Mouse (Mus musculus) embryonic facial prominence, embryonic 14.5 days (tissue): Measurements from ENCODE around the gene Crip3. TPM values are rescaled to one million over a fixed set of nuclear protein-coding genes. Genes with fewer than 3 reads are reported as not detected.

Experiments
- ATAC-seq: fragments of 200-750 bp; cut with Nextera tagmentation; 2 replicates; pipeline ENCODE4 v1.8.0; 2017; ENCODE audit warnings: low read depth, moderate number of reproducible peaks, moderate TSS enrichment
- DNase-seq: peaks from one replicate; pipeline ENCODE4 v3.0.0-alpha.2; 2015; ENCODE audit warnings: low spot score
- H3K27ac ChIP-seq: fragments of 300-500 bp; sonication (generic); replicated peaks from 2 replicates; pipeline ENCODE4 v1.5.1; 2014; ENCODE audit warnings: low read depth, mild to moderate bottlenecking, low read length, moderate library complexity
- H3K27me3 ChIP-seq: fragments of 300-500 bp; sonication (generic); replicated peaks from 2 replicates; pipeline ENCODE4 v1.6.1; 2014; ENCODE audit warnings: low read length; ENCODE audit not compliant: control insufficient read depth, insufficient read depth
- H3K36me3 ChIP-seq: fragments of 300-500 bp; sonication (generic); 2 replicates; pipeline ENCODE4 v1.6.1; 2014; ENCODE audit warnings: low read length, mixed read lengths; ENCODE audit not compliant: control insufficient read depth, insufficient read depth
- H3K4me1 ChIP-seq: fragments of 300-500 bp; sonication (generic); 2 replicates; pipeline ENCODE4 v1.6.1; 2014; ENCODE audit warnings: antibody characterized with exemption, low read length; ENCODE audit not compliant: control insufficient read depth, insufficient read depth
- H3K4me2 ChIP-seq: fragments of 300-500 bp; sonication (generic); 2 replicates; pipeline ENCODE4 v1.6.1; 2014; ENCODE audit warnings: low read depth, mild to moderate bottlenecking, low read length, moderate library complexity, mixed read lengths
- H3K4me3 ChIP-seq: fragments of 300-500 bp; sonication (generic); 2 replicates; pipeline ENCODE4 v1.5.1; 2014; ENCODE audit warnings: low read depth, mild to moderate bottlenecking, low read length
- H3K9ac ChIP-seq: fragments of 300-500 bp; sonication (generic); 2 replicates; pipeline ENCODE4 v1.6.1; 2014; ENCODE audit warnings: low read depth, mild to moderate bottlenecking, low read length, moderate library complexity, mixed read lengths
- H3K9me3 ChIP-seq: fragments of 300-500 bp; sonication (generic); 2 replicates; pipeline ENCODE4 v1.6.1; 2016; ENCODE audit warnings: low read length; ENCODE audit not compliant: control insufficient read depth
- WGBS: fragments of 180-500 bp; shearing (Covaris S2); extraction: QIAGEN DNeasy Blood & Tissue Kit; methylation state at CpG from one replicate; pipeline ENCODE4 v1.1.7; 2014; 5-methylcytosine and 5-hydroxymethylcytosine counted together
- polyA plus RNA-seq: library from polyadenylated mRNA; unstranded; fragments of >200 nt; fragmentation: Nextera tagmentation; extraction: Ambion mirVana; gene quantifications from 2 replicates; pipeline ENCODE4 v1.2.1, GENCODE M21; 2014

Gene Crip3
- polyA plus RNA-seq, 1 experiment from 2014 or later: 0.99 TPM

DNA sequence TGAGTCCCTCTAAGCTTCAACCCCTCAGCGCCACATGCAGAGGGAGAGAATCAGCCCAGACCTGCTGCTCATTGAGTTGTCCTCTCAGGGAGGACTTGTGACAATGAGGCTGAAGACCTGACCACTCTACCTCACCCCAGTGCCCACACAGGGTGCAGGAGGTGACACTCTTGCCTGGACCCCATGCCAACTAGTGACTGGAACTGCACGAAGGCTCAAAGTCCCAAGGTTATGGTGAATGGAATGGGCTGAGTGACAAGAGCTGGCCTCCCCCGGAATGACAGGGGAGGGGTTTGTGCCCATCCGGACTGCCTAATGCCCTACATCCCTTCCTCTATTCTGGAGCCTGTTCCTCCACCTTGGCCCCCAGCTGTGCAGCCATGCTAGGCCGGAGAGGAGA lies 24.0 kb downstream of the Crip3 start:
- peaks cover 10% of the 10 kb centered on the region; the same call in 1 of the 2 replicates for H3K4me1 ChIP-seq
- no peak overlapping the region for H3K9ac ChIP-seq
- no peak for ATAC-seq
- H3K4me3 ChIP-seq: no peak overlapping the region
- no peaks in the 10 kb centered on the region for H3K36me3 ChIP-seq
- 37% methylated on average over 5 of the region's 5 CpGs for WGBS
- H3K27me3 ChIP-seq: peaks cover 42% of the 10 kb centered on the region
- no peak for DNase-seq
- H3K4me2 ChIP-seq: no peak overlapping the region
- peaks cover 2% of the 10 kb centered on the region; the same call in 1 of the 2 replicates for H3K9me3 ChIP-seq
- no peak overlapping the region for H3K27ac ChIP-seq

DNA sequence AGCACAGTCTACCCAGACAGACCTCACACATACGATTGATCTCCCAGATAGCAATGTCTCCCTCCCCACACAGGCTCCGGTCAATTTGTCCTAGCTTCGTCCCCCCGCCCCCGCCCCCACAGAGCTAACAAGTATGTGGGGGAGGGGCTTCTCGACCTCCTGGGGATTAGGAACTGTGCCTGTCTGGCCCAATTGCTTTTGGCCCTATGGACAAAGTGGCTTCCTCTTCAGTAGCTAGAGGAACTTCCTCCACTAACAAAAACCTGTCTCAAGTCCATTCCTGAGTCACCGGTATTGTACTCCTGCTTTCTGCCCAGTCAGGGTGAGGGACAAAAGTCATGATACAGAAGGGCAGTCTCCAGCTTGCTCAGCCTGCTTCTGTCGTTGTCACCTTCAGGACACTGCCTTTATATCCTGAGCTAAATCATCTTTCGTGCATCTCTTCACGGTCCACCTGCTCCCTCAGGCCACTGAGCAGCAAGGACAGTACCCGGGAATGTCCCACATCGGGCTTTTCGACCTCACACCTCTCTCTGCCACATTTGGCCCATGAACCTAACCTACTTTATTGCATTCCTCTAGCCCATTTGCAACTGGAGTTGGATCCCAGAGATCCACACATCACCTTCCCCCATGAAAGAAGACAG lies 24.7 kb downstream of the Crip3 start:
- Histone ChIP-seq H3K27me3 (peaks cover 49% of the 10 kb centered on the region), H3K27ac (no peak overlapping the region), H3K36me3 (no peaks in the 10 kb centered on the region), H3K4me3 (no peak overlapping the region; the same call in 1 of the 2 replicates), H3K9me3 (peaks cover 2% of the 10 kb centered on the region; the same call in 1 of the 2 replicates), H3K4me2 (peak overlapping the region; percentile 62), H3K9ac (no peak overlapping the region), H3K4me1 (peaks cover 10% of the 10 kb centered on the region; the same call in 1 of the 2 replicates)
- DNase-seq: no peak
- no peak for ATAC-seq
- 7% methylated on average over 13 of the region's 13 CpGs for WGBS

DNA sequence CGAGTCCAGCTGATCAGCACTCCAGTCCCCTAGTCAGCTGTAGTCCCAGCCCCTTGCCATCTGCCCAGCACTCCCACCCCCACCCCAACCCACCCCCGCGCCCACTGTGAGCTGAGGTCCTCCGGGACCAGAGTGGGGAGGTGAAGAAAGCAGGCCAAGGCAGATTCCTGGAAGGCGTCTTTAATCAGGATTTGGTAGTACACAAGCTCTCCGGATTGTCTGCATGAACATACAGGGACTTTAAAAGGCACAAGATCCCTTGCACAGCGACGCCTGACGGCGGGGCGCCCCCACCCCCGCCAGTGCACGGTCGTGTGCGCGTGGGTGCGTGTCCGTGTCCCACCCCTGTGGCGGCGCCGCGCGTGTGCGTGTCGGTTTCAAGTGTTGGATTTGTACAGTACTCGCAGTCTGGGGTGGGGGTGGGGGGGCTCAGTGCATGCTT lies 25.3 kb downstream of the Crip3 start:
- ATAC-seq (peak; percentile 10; the same call in 1 of the 2 replicates), DNase-seq (peak; percentile 27)
- Histone ChIP-seq H3K9me3 (peaks cover 2% of the 10 kb centered on the region; the same call in 1 of the 2 replicates), H3K4me1 (peaks cover 10% of the 10 kb centered on the region; the same call in 1 of the 2 replicates), H3K36me3 (no peaks in the 10 kb centered on the region), H3K4me2 (peak overlapping the region; percentile 62), H3K4me3 (peak overlapping the region; percentile 47), H3K27ac (no peak overlapping the region), H3K9ac (0 out of 2 replicates have a peak overlapping the region, but pooled peaks have one; percentile 10), H3K27me3 (peaks cover 55% of the 10 kb centered on the region)
- 1% methylated on average over 26 of the region's 26 CpGs for WGBS

DNA sequence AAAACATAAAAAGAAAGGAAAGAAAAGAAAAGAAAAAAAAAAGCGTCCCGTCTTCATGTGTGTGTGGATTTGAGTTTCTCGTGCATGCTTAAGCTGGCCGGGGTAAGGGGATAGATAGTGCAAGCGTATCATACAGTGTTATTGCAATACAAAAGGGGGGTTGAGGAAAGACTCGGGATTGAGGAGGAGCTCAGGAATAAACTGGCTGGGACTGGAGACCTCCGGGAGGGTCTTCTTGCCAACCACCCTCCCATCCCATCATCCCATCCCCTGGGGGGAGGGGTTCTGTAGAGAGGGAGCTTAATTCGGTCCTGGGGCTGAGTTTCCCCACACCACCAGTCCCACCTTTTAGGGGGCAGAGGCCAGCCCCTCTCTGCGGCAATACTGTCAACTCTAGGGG lies 25.8 kb downstream of the Crip3 start:
- H3K9ac ChIP-seq: peak overlapping the region; percentile 52; the same call in 1 of the 2 replicates
- ATAC-seq (no peak), DNase-seq (no peak)
- H3K4me1 ChIP-seq: peaks cover 10% of the 10 kb centered on the region; the same call in 1 of the 2 replicates
- H3K27ac ChIP-seq: no peak overlapping the region
- no peaks in the 10 kb centered on the region for H3K36me3 ChIP-seq
- WGBS: under 1% methylated on average over 9 of the region's 9 CpGs
- peak overlapping the region; percentile 62 for H3K4me2 ChIP-seq
- peaks cover 2% of the 10 kb centered on the region; the same call in 1 of the 2 replicates for H3K9me3 ChIP-seq
- H3K27me3 ChIP-seq: peaks cover 60% of the 10 kb centered on the region
- H3K4me3 ChIP-seq: peak overlapping the region; percentile 47

DNA sequence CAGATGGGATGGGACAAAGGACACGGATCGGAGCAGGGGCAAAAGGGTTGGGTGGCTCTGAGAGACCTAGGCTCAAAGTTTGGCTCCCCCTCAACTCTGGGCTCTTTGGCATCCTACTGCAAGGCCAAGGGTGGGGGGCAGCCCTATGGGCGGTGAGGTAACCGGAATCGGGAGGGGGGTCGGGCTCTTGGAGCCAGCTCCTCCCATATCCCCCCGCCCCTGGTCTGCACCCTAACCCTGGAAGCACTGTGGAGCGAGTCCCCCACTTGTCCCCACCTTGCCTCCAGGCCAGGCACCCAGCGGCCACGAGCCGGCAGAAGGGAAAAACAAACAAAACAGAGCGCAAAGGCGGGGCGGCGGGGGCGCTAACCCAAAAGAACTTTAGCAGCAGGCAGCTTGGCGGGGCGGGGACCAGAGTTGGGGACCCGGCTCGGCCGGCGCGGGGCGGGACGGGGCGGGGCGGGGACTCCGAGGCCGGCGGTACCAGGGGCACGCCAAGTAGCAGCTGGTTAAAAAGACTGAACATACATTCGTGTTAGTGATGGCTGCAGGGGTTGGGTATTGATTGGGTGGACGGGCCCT lies 26.5 kb downstream of the Crip3 start:
- H3K4me3 ChIP-seq: peak overlapping the region; percentile 47
- DNase-seq: peak; percentile 54
- peaks cover 2% of the 10 kb centered on the region; the same call in 1 of the 2 replicates for H3K9me3 ChIP-seq
- peak; percentile 32; the same call in 1 of the 2 replicates for ATAC-seq
- peaks cover 67% of the 10 kb centered on the region for H3K27me3 ChIP-seq
- H3K4me2 ChIP-seq: peak overlapping the region; percentile 62
- under 1% methylated on average over 21 of the region's 33 CpGs for WGBS
- no peak overlapping the region for H3K27ac ChIP-seq
- H3K9ac ChIP-seq: peak overlapping the region; percentile 52
- peaks cover 10% of the 10 kb centered on the region; the same call in 1 of the 2 replicates for H3K4me1 ChIP-seq
- H3K36me3 ChIP-seq: no peaks in the 10 kb centered on the region

DNA sequence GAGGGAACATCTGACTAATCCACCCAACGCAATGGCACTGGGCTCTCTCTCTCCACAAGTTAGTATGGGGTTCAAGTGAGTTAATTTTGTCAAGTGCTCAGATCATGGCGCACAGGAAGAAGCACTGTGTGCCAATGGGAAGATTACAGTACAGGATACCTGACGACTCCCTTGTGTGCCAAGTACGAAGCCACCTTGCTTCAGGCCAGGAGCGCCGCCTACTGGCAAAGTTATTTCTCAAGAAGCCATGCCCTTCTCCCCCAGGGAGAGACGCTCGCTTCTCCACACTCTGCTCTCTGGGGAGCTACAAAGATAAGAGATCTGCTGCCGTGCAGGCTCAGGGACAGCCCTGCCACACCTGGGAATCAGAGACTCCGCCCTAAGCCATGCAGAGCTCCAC lies 29.1 kb downstream of the Crip3 start:
- 14% methylated on average over 10 of the region's 10 CpGs for WGBS
- ATAC-seq (no peak; the same call in 1 of the 2 replicates), DNase-seq (peak; percentile 58)
- H3K9ac ChIP-seq: no peak overlapping the region
- H3K4me3 ChIP-seq: no peak overlapping the region
- no peak overlapping the region for H3K27ac ChIP-seq
- H3K27me3 ChIP-seq: peaks cover 81% of the 10 kb centered on the region
- H3K4me1 ChIP-seq: peaks cover 10% of the 10 kb centered on the region; the same call in 1 of the 2 replicates
- no peaks in the 10 kb centered on the region for H3K9me3 ChIP-seq
- H3K4me2 ChIP-seq: no peak overlapping the region
- no peaks in the 10 kb centered on the region for H3K36me3 ChIP-seq

DNA sequence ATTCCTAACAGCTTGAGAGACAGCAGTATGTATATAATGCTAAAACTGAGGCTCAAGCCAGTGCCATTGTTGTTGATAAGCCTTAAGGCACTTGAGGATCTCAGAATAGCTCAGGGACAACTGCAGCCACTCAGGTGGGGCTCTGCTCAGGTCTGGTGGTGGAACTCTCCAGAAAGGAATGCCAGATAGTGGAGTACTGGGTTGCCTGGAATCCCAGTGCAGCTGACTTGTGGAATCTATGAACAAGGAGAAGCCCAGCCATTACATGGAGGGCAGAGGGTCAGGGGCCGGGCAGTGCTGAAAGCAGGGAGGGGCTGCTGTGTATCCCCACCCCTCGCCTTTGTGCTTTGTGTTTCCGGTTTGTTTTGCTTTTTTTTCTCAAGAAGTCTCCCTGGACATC lies 29.7 kb downstream of the Crip3 start:
- no peaks in the 10 kb centered on the region for H3K9me3 ChIP-seq
- H3K4me3 ChIP-seq: no peak overlapping the region
- peaks cover 75% of the 10 kb centered on the region for H3K27me3 ChIP-seq
- no peak for ATAC-seq
- no peak overlapping the region for H3K9ac ChIP-seq
- peaks cover 10% of the 10 kb centered on the region; the same call in 1 of the 2 replicates for H3K4me1 ChIP-seq
- WGBS: 17% methylated on average over 3 of the region's 3 CpGs
- H3K4me2 ChIP-seq: no peak overlapping the region
- H3K36me3 ChIP-seq: no peaks in the 10 kb centered on the region
- no peak for DNase-seq
- no peak overlapping the region for H3K27ac ChIP-seq

DNA sequence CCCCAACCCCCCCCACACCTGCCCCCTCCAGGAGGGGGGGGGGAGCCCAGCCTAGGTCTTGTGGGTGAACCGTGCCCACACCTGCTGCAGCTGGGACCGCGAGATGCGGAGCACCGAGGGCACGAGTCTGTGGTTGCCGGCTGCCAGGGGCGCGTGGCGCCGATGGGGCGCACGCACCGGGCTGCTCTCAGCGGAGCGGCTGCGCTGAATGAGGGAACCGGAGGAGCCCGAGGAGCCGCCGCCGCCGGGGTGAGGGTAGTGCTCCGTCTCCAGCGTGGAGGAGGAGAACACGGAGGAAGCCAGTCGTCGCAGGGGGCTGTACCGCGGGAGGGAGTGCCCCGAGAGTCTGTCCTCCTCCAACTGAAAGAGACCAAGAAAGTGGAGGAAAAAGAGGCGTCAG lies 31.9 kb downstream of the Crip3 start:
- H3K27ac ChIP-seq: no peak overlapping the region
- H3K4me1 ChIP-seq: peaks cover 1% of the 10 kb centered on the region; the same call in 1 of the 2 replicates
- DNase-seq (no peak), ATAC-seq (no peak)
- H3K4me2 ChIP-seq: peak overlapping the region; percentile 58
- H3K4me3 ChIP-seq: peak overlapping the region; percentile 35
- H3K9ac ChIP-seq: peak overlapping the region; percentile 54
- 0% methylated on average over 24 of the region's 32 CpGs for WGBS
- peaks cover 58% of the 10 kb centered on the region for H3K27me3 ChIP-seq
- H3K9me3 ChIP-seq: no peaks in the 10 kb centered on the region
- H3K36me3 ChIP-seq: no peaks in the 10 kb centered on the region
